Mouse (Mus musculus): Measurements from ENCODE around the gene Slfn9.
"Not testable (repeated sequence)": the region's sequence is repeated elsewhere in the genome, so short reads cannot be mapped to it uniquely, and the experiment has no call there.

The Slfn9 gene

DNA sequence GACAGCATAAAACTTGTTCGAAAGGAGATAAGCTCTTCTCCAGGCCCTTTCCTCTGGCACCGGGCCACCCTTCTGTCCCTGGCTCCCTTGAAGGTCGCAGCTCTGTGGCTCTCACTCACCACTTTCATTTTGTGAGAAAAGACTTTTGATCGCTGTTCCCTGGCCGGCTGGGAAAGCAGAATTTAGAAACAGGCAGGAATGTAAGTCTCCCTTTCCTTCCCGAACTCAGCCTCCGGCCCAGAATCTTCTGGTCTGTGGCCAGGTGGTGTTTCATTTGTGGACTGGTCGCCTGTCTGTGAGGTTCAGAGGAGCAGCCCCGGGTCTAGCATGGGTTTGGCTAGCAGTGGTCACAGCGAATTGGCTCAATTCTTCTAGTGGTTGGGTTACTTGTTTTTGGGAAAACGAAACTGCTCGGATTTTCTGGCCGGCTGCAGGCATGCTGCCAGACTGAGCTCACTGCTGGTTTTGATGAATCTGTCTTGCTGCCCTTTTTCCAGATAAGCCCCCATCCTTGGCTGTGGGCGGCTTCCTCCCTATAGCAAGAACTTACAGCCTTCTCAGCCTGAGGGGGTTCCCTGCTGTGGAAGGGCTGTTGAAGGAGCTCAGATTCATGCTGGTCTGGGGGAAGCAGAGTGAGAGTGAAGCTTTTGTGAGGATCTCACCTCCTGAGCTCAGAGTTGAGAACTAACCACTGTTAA lies at the start of gene Slfn9:
Slfn9 (minus strand) TSS at position 362 of the 698 bp plus-strand sequence.
- DNase-seq, result peak; percentile 32 to 65

- no peak for DNase-seq
Observed at GRCm38 (mm10) chr11:83041000-83041399, 49.4 kb upstream of the Slfn9 start.

DNA sequence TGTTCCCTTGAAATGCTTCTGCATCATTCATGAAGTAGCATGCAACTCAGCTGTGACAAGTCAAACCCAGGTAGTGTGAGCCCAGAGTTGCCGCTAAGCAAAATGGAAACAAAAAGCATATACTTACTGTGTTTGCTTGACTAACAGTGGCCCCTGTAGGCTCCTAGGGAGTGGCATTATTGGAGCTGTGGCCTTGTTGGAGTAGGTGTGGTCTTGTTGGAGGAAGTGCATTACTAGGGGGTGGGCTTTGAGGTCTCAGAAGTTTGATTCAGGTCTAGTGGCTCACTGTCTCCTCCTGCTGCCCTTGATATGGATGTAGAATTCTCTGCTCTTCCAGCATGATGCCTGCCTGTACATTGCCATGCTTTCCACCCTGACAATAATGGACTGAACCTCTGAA lies 48.7 kb upstream of the Slfn9 start:
- DNase-seq, result no peak

DNA sequence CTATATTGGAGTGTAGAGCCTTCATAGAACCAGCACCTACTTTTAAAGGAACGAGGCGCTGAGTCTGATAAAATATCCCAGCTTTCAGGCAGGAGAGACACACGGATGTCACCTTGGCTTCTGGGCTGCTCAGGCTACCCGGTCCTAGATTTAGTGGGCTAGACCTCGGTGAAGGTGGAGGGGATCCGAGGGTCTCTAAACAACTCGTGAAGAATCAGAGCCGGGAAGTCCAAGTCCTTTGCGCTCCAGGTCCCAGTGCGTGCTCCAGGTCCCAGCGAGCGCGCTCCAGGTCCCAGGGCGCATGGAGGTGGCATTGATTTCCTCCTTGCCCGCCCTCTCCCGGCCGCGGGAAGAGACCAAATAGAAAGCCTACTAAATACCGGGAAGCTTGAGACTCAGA lies 48.2 kb upstream of the Slfn9 start:
- DNase-seq, result no peak

DNA sequence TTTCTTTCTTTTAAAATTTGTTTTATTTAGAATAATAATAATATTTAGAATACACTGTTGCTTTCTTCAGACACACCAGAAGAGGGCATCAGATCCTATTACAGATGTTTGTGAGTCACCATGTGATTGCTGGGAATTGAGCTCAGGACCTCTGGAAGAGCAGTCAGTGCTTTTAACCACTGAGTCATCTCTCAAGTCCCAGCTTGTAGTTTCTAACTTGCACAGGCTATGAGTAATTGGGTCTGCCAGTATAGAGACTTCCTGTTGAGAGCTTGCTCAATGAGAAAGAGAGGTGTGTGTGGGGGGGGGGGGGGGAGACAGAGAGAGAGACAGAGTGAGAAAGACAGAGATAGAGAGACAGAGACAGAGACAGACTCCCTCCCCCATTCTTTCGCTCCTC lies 47.5 kb upstream of the Slfn9 start:
- no peak for DNase-seq

DNA sequence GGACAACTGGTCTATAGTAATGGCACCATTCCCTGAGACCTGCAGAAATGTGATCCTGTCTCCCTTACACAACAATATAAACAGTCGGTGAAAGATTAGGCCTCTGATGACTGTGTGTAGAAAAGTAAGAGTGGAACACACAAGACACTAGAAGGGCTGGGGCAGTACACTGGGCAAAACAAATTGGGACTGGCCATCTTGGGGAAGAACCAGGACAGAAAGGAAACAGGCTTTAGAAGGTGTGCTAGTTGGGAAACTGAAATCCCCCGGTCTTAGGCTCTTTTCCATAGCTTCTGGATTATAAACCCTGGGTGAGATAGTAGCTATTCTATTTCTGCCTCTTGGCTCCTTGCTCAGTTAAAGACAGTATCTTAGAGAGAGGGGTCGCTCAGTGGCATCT lies 47.1 kb upstream of the Slfn9 start:
- not testable (repeated sequence) for DNase-seq

- peak; percentile 7 to 47 for DNase-seq
Observed at GRCm38 (mm10) chr11:83020621-83021020, 29.0 kb upstream of the Slfn9 start, which contains the start of gene Slfn8. Slfn8 (minus strand) TSS chr11:83020810.

GRCm38 (mm10) chr11:83019561-83020519 lies 28.2 kb upstream of the Slfn9 start:
- DNase-seq, result peak in 1 of 2 experiments; percentile 10

GRCm38 (mm10) chr11:83016093-83016492 lies 24.5 kb upstream of the Slfn9 start:
- DNase-seq, result no peak

GRCm38 (mm10) chr11:83013356-83013755 lies 21.7 kb upstream of the Slfn9 start:
- no peak for DNase-seq

DNA sequence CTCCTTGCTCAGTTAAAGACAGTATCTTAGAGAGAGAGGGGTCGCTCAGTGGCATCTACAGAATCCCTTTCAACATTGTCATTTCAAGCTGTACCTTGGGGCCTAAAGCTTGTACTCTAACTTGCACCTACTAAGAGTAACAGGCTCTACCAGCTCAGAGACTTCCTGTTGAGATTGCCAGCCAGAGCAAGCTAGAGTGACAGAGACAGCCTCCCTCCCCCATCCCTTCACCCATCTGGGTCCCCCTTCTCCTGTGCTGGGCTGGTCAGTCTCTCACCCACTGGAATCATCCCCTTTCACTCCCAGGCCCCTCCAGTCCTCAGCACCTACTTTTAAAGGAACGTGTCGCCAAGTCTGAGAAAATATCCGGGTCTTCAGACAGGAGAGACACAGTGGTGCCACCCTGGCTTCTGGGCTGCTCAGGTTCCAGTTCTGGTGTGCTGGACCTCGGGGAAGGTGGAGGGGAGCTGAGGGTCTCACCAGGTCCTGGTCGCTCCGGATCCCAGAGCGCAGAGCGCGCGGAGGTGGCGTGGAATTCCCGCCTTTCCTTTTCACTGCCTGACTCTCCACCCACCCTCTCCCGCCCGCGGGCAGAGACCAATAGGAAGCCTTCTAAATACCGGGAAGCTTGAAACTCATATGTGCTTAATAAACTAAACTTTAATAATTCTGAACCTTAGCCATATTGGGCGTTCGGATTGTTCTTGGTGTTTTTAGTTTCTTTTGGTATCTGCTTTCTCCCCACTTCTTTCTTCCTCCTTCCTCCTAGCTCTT lies 831 bp downstream of the Slfn9 start:
- DNase-seq, result peak; percentile 38 to 64

GRCm38 (mm10) chr11:82989357-82989756 lies 2.3 kb downstream of the Slfn9 start:
- DNase-seq, result no peak

DNA sequence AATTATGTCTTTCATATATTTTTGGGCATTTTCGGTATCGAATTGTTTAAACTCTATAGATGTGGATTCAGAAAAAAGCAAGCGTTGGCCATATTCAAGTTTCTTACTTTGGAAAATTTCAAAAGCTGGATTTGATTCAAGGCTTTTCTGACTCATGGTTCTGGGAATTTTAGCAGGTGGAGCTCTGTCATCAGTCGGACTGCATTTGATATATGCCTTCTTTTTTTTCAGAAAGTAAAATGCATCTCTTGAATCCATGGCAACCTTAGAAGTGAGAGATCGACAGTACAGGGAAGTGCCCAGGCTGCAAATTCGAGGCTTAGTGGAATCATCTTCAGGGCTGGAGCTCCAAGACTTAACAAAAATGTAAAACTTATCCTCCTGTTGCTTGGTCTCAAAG lies 4.0 kb downstream of the Slfn9 start:
- DNase-seq, result no peak

- no peak for DNase-seq
Observed at GRCm38 (mm10) chr11:82983193-82983592, 8.4 kb downstream of the Slfn9 start.

- not testable (repeated sequence) for DNase-seq
Observed at GRCm38 (mm10) chr11:82982409-82982808, 9.2 kb downstream of the Slfn9 start.

GRCm38 (mm10) chr11:82973916-82974315 lies 17.7 kb downstream of the Slfn9 start:
- DNase-seq, result peak; percentile 56 to 58

GRCm38 (mm10) chr11:82971590-82971974 lies 20.0 kb downstream of the Slfn9 start:
- no peak for DNase-seq

- peak; percentile 28 to 69 for DNase-seq
Observed at GRCm38 (mm10) chr11:82970712-82971589, 20.7 kb downstream of the Slfn9 start.

DNA sequence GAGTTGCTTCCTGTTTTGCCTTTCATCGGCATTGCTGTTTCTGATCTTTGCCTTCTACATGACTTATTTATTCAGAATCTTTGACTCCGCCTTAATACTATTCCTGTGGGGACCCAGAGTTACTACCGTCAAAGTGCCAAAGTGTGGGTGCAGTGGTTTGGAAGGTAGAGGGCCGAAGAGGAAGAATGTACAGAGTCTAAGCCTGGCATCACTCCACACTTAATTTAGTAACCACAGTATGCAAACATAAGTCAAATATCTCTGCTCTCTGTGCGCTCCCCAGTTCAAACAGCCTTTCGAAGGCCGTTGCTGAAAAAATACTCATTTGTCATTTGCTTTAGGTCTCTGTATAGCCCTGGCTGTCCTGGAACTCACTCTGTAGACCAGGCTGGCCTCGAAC lies 29.4 kb downstream of the Slfn9 start:
- DNase-seq, result no peak

DNA sequence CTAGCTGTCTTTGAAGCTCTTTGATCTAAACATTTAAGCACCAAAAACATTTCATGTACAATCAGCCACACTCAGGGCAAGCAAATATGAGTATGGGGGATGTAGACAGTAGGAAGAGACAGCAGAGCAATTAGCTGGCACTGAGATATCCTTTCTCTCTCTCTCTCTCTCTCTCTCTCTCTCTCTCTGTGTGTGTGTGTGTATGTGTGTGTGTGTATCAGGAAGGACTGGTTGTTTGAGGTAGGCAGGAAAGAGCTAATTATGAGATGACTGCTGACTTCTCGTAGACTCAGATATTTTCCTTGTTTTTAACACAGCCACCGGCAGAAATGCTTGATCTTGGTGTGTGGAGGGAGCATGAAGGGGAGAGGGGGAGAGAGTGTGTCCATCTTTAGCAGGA lies 29.9 kb downstream of the Slfn9 start:
- no peak for DNase-seq

DNA sequence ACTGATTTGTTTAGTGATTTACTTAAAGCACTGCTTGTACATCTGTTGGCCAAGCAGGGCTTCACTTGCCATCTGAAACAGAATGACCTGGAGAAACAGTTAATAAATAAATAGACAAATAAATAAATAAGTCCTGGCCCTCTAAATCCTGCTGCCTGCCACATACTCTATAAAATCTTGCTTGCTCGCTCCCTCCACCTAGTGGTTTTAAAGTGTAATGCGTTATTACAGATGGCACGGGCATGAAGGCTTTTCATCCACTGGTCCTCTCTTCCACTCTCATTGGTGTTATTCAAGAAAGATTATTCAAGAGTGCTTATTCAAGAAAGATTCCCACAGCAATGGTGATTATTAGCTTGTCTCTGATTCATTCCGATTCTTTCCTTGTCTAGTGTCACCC lies 32.0 kb downstream of the Slfn9 start:
- peak; percentile 51 to 59 for DNase-seq

- DNase-seq, result no peak
Observed at GRCm38 (mm10) chr11:82956925-82957324, 34.7 kb downstream of the Slfn9 start.

Data from kidney, postnatal 36 days (tissue).